Mouse (Mus musculus): ENCODE results near the gene Itgb1bp2.

DNA sequence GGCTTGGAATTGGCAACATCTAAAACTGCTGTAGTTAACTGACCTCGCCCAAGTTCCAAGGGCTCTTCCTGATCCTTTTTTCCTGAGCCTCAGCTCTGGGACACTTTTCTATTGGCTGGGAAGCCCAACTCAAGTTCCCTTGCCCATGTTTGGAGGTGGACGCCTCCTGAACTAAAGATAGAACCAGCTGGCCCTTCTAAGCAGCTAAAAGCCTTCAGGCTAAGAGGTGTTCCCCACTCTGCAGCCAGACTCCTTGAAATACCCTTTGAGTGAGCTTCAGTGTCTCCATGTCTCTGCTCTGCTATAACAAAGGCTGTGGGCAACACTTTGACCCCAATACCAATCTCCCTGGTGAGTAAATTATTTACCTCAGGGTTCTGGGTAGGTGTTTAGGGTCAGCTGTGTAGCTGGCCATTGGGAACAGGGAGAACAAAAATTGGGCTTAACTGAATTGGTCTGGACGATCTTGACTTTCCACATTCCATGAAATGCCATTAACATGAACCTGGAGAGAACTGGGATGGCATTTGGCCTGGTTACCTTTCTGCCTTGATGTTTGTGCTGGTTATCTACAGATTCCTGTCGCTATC, at the start of gene Itgb1bp2:
- TF ChIP-seq CTCF (IDR thresholded peaks at IDR 0.05; ENCODE audit: borderline replicate concordance, insufficient read depth, low read depth, low read length) (no peak), POLR2A (IDR thresholded peaks at IDR 0.05; ENCODE audit: borderline replicate concordance, insufficient read depth, low read length) (no peak)
